Mouse (Mus musculus) liver, embryonic 13.5 days (tissue): ENCODE measurements around the gene Mbd6. TPM values are rescaled to one million over a fixed set of nuclear protein-coding genes. Genes with fewer than 3 reads are reported as not detected.
"Not testable (repeated sequence)": the region's sequence is repeated elsewhere in the genome, so short reads cannot be mapped to it uniquely, and the experiment has no call there.

Experiments used
- ATAC-seq: fragments of 200-750 bp; cut with Nextera tagmentation; 2 replicates; pipeline ENCODE4 v1.8.0; 2017; ENCODE audit warnings: low read depth, mild to moderate bottlenecking, moderate number of reproducible peaks, moderate library complexity
- DNase-seq: peaks from one replicate; pipeline ENCODE4 v3.0.0; 2022
- H3K27ac ChIP-seq: fragments of 300-500 bp; sonication (generic); 2 replicates; pipeline ENCODE4 v1.5.1; 2015; ENCODE audit warnings: moderate library complexity, mild to moderate bottlenecking, inconsistent platforms
- H3K27me3 ChIP-seq: fragments of 300-500 bp; sonication (generic); 2 replicates; pipeline ENCODE4 v1.6.1; 2015; ENCODE audit warnings: mild to moderate bottlenecking, inconsistent platforms
- H3K36me3 ChIP-seq: fragments of 300-500 bp; sonication (generic); 2 replicates; pipeline ENCODE4 v1.6.1; 2015; ENCODE audit warnings: mild to moderate bottlenecking, inconsistent platforms
- H3K4me1 ChIP-seq: fragments of 300-500 bp; sonication (generic); replicated peaks from 2 replicates; pipeline ENCODE4 v1.6.1; 2015; ENCODE audit warnings: inconsistent platforms
- H3K4me2 ChIP-seq: fragments of 300-500 bp; sonication (generic); 2 replicates; pipeline ENCODE4 v1.6.1; 2015; ENCODE audit warnings: inconsistent platforms, mild to moderate bottlenecking, moderate library complexity
- H3K4me3 ChIP-seq: fragments of 300-500 bp; sonication (generic); replicated peaks from 2 replicates; pipeline ENCODE4 v1.5.1; 2015; ENCODE audit warnings: mild to moderate bottlenecking, inconsistent platforms
- H3K9ac ChIP-seq: fragments of 300-500 bp; sonication (generic); 2 replicates; pipeline ENCODE4 v1.6.1; 2015; ENCODE audit warnings: mild to moderate bottlenecking, inconsistent platforms
- H3K9me3 ChIP-seq: fragments of 300-500 bp; sonication (generic); replicated peaks from 2 replicates; pipeline ENCODE4 v1.6.1; 2016; ENCODE audit warnings: inconsistent platforms
- WGBS: fragments of 180-500 bp; shearing (Covaris S2); methylation state at CpG from one replicate; pipeline ENCODE4 v1.1.7; 2015; ENCODE audit not compliant: insufficient replicate concordance; 5-methylcytosine and 5-hydroxymethylcytosine counted together
- polyA plus RNA-seq: library from polyadenylated mRNA; unstranded; fragments of >200 nt; fragmentation: Nextera tagmentation; extraction: Ambion mirVana; gene quantifications from 2 replicates; pipeline ENCODE4 v1.2.1, GENCODE M21; 2015

The Mbd6 gene
- polyA plus RNA-seq, 1 experiment from 2014 or later = 6.5 TPM

GRCm38 (mm10) chr10:127312858-127313257, 24.0 kb upstream of the Mbd6 start:
- H3K4me2 ChIP-seq = peak overlapping the region; percentile 90
- 43% methylated on average over 4 of the region's 4 CpGs for WGBS
- peak overlapping the region; percentile 90; the same call in 1 of the 2 replicates for H3K4me3 ChIP-seq
- H3K27me3 ChIP-seq = no peaks in the 10 kb centered on the region
- DNase-seq (no peak), ATAC-seq (no peak)
- no peaks in the 10 kb centered on the region for H3K9me3 ChIP-seq
- peak overlapping the region; percentile 96; the same call in 1 of the 2 replicates for H3K9ac ChIP-seq
- peaks cover 25% of the 10 kb centered on the region for H3K36me3 ChIP-seq
- peak overlapping the region; percentile 84 for H3K27ac ChIP-seq
- H3K4me1 ChIP-seq = peaks cover 53% of the 10 kb centered on the region

GRCm38 (mm10) chr10:127312356-127312676, 23.5 kb upstream of the Mbd6 start:
- Histone ChIP-seq H3K27ac (peak overlapping the region; percentile 84), H3K4me3 (peak overlapping the region; percentile 90), H3K4me2 (peak overlapping the region; percentile 90), H3K36me3 (peaks cover 30% of the 10 kb centered on the region), H3K4me1 (peaks cover 48% of the 10 kb centered on the region), H3K9ac (peak overlapping the region; percentile 96), H3K9me3 (no peaks in the 10 kb centered on the region), H3K27me3 (no peaks in the 10 kb centered on the region)
- DNase-seq (peak; percentile 79), ATAC-seq (peak; percentile 47)
- WGBS = 2% methylated on average over 4 of the region's 4 CpGs

GRCm38 (mm10) chr10:127311476-127312355, 22.9 kb upstream of the Mbd6 start, which contains the start of gene Mars:
Gene Mars (minus strand): TSS chr10:127311786.
- Histone ChIP-seq H3K36me3 (peaks cover 36% of the 10 kb centered on the region), H3K9me3 (no peaks in the 10 kb centered on the region), H3K27me3 (no peaks in the 10 kb centered on the region), H3K4me3 (peak within 1 kb of the TSS; percentile 90), H3K4me2 (peak within 1 kb of the TSS; percentile 90), H3K9ac (peak within 1 kb of the TSS; percentile 96), H3K27ac (peak within 1 kb of the TSS; percentile 92), H3K4me1 (peaks cover 42% of the 10 kb centered on the region)
- ATAC-seq = peak; percentile 95
- peak; percentile 90 for DNase-seq
- under 1% methylated on average over 65 of the region's 65 CpGs for WGBS

- 15% methylated on average over 23 of the region's 23 CpGs for WGBS
- Histone ChIP-seq H3K36me3 (peaks cover 45% of the 10 kb centered on the region), H3K4me1 (peaks cover 33% of the 10 kb centered on the region), H3K9ac (peak overlapping the region; percentile 96), H3K27me3 (no peaks in the 10 kb centered on the region), H3K4me3 (peak overlapping the region; percentile 90), H3K9me3 (no peaks in the 10 kb centered on the region), H3K27ac (peak overlapping the region; percentile 92), H3K4me2 (peak overlapping the region; percentile 90)
- ATAC-seq (peak; percentile 50), DNase-seq (peak; percentile 52)
These were observed 22.0 kb upstream of the Mbd6 start for GRCm38 (mm10) chr10:127310523-127311475.

GRCm38 (mm10) chr10:127309167-127309566, 20.3 kb upstream of the Mbd6 start:
- WGBS = 79% methylated on average over 3 of the region's 3 CpGs
- not testable (repeated sequence) for H3K9me3 ChIP-seq, H3K4me2 ChIP-seq, H3K4me3 ChIP-seq, ATAC-seq, DNase-seq, H3K27me3 ChIP-seq, H3K9ac ChIP-seq, H3K27ac ChIP-seq
- Histone ChIP-seq H3K36me3 (peaks cover 62% of the 10 kb centered on the region), H3K4me1 (peaks cover 33% of the 10 kb centered on the region)

- ATAC-seq (no peak), DNase-seq (no peak)
- no peak overlapping the region for H3K4me3 ChIP-seq
- H3K4me1 ChIP-seq = no peaks in the 10 kb centered on the region
- no peaks in the 10 kb centered on the region for H3K27me3 ChIP-seq
- H3K36me3 ChIP-seq = peaks cover 99% of the 10 kb centered on the region
- no peak overlapping the region for H3K27ac ChIP-seq
- no peak overlapping the region for H3K4me2 ChIP-seq
- H3K9me3 ChIP-seq = no peaks in the 10 kb centered on the region
- WGBS = 90% methylated on average over 11 of the region's 11 CpGs
- no peak overlapping the region for H3K9ac ChIP-seq
These were observed 14.3 kb upstream of the Mbd6 start for GRCm38 (mm10) chr10:127303136-127303535.

- Histone ChIP-seq H3K9me3 (no peaks in the 10 kb centered on the region), H3K9ac (no peak overlapping the region), H3K4me1 (peaks cover under 1% of the 10 kb centered on the region; the same call in 1 of the 2 replicates), H3K4me3 (no peak overlapping the region), H3K36me3 (peaks cover 99% of the 10 kb centered on the region), H3K27ac (no peak overlapping the region), H3K4me2 (no peak overlapping the region), H3K27me3 (no peaks in the 10 kb centered on the region)
- WGBS = 86% methylated on average over 6 of the region's 6 CpGs
- ATAC-seq = no peak
- no peak for DNase-seq
These were observed 11.5 kb upstream of the Mbd6 start for GRCm38 (mm10) chr10:127300361-127300760.

- no peak overlapping the region for H3K9ac ChIP-seq
These were observed 8.4 kb upstream of the Mbd6 start for GRCm38 (mm10) chr10:127297015-127297871.

GRCm38 (mm10) chr10:127295986-127296794, 7.4 kb upstream of the Mbd6 start:
- H3K4me3 ChIP-seq = no peak overlapping the region
- ATAC-seq (no peak), DNase-seq (no peak)
- H3K36me3 ChIP-seq = peaks cover 88% of the 10 kb centered on the region
- H3K27me3 ChIP-seq = no peaks in the 10 kb centered on the region
- no peak overlapping the region for H3K4me2 ChIP-seq
- no peak overlapping the region for H3K27ac ChIP-seq
- H3K9ac ChIP-seq = no peak overlapping the region
- H3K4me1 ChIP-seq = peaks cover 40% of the 10 kb centered on the region
- 85% methylated on average over 24 of the region's 24 CpGs for WGBS
- H3K9me3 ChIP-seq = no peaks in the 10 kb centered on the region

More at GRCm38 (mm10) chr10:127297015-127297871, 8.4 kb upstream of the Mbd6 start:
- no peak overlapping the region for H3K4me2 ChIP-seq
- peaks cover 32% of the 10 kb centered on the region for H3K4me1 ChIP-seq
- ATAC-seq (no peak), DNase-seq (no peak)
- H3K36me3 ChIP-seq = peaks cover 98% of the 10 kb centered on the region
- no peak overlapping the region for H3K4me3 ChIP-seq
- 0 out of 2 replicates have a peak overlapping the region, but pooled peaks have one; percentile 13 for H3K27ac ChIP-seq
- H3K9me3 ChIP-seq = no peaks in the 10 kb centered on the region
- WGBS = 83% methylated on average over 16 of the region's 16 CpGs
- no peaks in the 10 kb centered on the region for H3K27me3 ChIP-seq
